Mouse (Mus musculus): Measurements from ENCODE around the gene Idh3g. TPM values are rescaled to one million over a fixed set of nuclear protein-coding genes. Genes with fewer than 3 reads are reported as not detected.

Idh3g gene
- total RNA-seq (2023) = 10 to 100 TPM; 89.7 to 95.2 TPM

GRCm38 (mm10) chrX:73786364-73787224, at the start of gene Idh3g, which contains the start of gene Ssr4:
Idh3g (minus strand) TSS chrX:73786897.
Ssr4 (plus strand) TSS chrX:73787028.

DNA sequence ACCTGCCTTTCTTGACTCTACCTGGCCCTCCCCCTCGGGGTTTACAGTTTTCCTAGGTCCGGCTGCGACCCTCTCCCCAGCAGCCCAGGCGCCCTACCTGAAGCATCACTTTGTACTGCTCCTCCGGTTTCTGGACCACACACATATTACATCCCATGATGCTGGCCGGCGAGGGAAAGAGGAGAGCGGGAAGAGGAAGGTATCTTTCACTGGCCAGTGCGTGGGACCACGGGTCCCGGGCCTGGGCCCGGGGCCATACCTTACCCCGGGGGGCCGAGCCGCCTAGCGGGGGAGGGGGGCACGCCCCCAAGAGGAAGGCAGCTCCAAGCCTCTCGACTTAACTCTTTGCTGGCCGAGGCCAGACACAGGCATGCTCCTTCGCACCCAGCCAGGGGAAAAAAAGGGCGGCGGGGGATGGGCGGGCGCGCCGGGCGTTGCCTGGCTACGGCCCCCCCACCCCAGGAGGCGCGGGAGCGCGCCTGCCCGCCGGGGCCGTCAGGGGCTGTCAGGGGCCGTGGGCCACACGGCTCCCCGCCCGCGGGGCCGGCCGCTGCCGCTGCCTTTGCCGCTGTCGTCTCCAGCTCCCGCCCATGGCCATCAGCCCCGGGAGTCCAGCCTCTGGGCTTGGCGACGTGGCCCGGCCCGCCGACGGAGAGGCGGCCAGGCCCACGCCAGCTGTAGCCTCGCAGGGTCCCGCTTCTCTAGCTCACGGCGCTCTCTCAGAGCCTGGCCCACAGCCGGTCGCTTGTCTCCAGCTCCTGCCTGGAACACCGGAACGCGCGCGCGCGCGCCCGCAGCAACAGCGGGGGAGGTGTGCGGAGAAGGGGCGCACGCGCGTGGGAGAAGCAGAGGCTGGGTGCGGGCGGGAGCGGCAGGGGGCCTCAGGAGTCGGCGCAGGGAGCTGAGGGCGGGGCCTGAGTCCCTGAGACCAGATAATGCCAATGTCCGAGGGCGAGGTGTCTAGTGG, 37.8 kb upstream of the Idh3g start, which contains the start of gene Pdzd4:
Gene Pdzd4, minus strand, starts transcription at position 785 of the 967 bp plus-strand sequence.

DNA sequence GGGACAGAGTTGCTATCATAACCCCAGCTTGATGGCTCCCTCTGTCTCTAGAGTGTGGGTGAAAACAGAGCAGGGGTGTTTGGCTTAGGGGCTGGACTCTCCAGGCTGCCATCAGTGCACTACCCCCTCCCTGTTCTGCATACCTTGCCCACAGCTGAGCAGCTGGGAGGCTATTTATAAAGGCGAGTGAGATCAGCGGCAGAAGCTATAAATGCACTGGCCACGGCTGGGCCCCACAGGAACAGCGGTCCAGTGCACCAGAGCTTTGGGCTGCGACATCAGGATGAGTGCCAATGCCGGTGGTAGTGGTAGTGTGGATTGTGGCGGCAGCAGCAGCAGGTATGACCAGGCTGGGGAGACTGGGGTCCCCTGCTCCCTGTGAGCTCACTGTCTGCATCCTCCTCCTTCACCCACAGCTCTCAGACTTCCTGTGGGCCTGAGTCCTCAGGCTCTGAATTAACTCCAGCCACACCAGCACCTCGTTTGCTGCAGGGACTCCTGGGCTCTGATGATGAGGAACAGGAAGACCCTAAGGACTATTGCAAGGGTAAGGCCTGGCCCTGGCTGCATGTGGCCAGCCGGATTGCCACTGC, 12.4 kb downstream of the Idh3g start, which contains the start of gene Srpk3:
Gene Srpk3, plus strand, starts transcription at position 238 of the 593 bp plus-strand sequence.

DNA sequence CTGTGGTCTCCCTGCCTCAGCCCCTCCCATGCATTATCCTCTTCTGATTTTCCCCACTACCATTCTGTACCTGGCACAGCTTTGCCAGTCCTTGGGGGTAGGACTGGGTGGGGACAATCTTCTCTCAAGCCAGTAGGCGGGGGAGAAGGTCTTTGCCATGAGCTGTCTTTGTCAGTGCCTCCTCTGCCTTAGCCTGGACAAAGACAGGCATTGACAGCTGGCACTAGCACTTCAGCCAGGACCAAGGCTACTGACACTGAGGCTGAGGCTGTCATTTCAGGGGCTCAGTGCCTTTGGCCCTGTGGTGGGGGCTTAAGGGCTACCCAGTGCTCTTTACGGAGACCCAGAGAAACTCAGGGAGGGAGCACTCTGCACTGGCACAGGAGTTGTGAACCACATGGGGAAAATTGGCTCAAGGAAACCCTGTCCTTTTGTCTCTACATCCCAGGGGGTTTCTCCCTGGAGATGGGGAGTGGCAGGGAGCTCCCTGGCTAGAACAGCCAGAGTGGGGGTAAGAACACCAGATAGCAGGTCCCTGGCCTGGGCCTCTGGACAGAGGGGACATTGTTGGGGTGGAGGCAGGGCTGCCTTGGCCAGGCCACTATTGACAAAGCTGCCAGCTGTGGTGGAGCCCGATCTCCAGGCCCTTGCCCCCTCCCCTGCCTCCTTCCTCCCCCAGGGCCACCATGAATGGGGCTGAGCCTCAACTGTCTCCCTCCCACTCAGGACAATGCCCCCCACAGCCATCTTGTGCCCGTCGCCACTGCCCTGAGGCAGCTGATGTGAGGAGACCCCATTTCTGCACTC, 30.2 kb downstream of the Idh3g start, which contains the start of gene Plxnb3:
Gene Plxnb3, plus strand, starts transcription at position 757 of the 807 bp plus-strand sequence.

Other genes with a start within 250 kb of the Idh3g start
- under 1 TPM in 1 of 2 experiments, not detected in 1; 0.15 TPM for gene Dusp9, start 147.5 kb downstream of the Idh3g start, total RNA-seq (2023)
- gene Pnck, start 126.8 kb downstream of the Idh3g start, total RNA-seq (2023) = not detected
- gene Slc6a8, start 113.7 kb downstream of the Idh3g start, total RNA-seq (2023) = 1 to 10 TPM in 1 of 2 experiments, under 1 TPM in 1; 0.72 to 1.1 TPM
- gene Bcap31, start 70.7 kb downstream of the Idh3g start, total RNA-seq (2023) = 10 to 100 TPM; 93.3 to 95.7 TPM
- gene Abcd1, start 70.3 kb downstream of the Idh3g start, total RNA-seq (2023) = 10 to 100 TPM; 82.1 to 88.8 TPM
- under 1 TPM; 0.26 to 0.81 TPM for gene Plxnb3, start 29.8 kb downstream of the Idh3g start, total RNA-seq (2023)
- gene Srpk3, start 12.5 kb downstream of the Idh3g start, total RNA-seq (2023) = under 1 TPM; 0.88 to 0.90 TPM
- gene Ssr4, start 131 bp upstream of the Idh3g start, total RNA-seq (2023) = 100 to 1,000 TPM; 116 to 117 TPM
- under 1 TPM; 0.53 to 0.64 TPM for gene Pdzd4, start 38.1 kb upstream of the Idh3g start, total RNA-seq (2023)
- under 1 TPM in 1 of 2 experiments, not detected in 1; 0.11 TPM for gene Avpr2, start 105.2 kb upstream of the Idh3g start, total RNA-seq (2023)
- 10 to 100 TPM; 28.9 to 42.0 TPM for gene L1cam, start 109.2 kb upstream of the Idh3g start, total RNA-seq (2023)
- 100 to 1,000 TPM; 236 to 237 TPM for gene Arhgap4, start 135.0 kb upstream of the Idh3g start, total RNA-seq (2023)
- 10 to 100 TPM; 43.1 to 48.0 TPM for gene Naa10, start 135.0 kb upstream of the Idh3g start, total RNA-seq (2023)
- 10 to 100 TPM; 13.8 to 16.6 TPM for gene Renbp, start 144.0 kb upstream of the Idh3g start, total RNA-seq (2023)
- gene Hcfc1, start 179.5 kb upstream of the Idh3g start, total RNA-seq (2023) = 10 to 100 TPM; 81.1 to 89.4 TPM
- 10 to 100 TPM; 68.9 to 70.8 TPM for gene Irak1, start 237.0 kb upstream of the Idh3g start, total RNA-seq (2023)

Data from neutrophil, adult 83 days (primary cell).